Mouse (Mus musculus): ENCODE data around the gene Zfp600. TPM values are rescaled to one million over a fixed set of nuclear protein-coding genes. Genes with fewer than 3 reads are reported as not detected.
"Not testable (repeated sequence)": the region's sequence is repeated elsewhere in the genome, so short reads cannot be mapped to it uniquely, and the experiment has no call there.

Zfp600 gene
- polyA plus RNA-seq (2015; fragmentation: Nextera tagmentation; extraction: Ambion mirVana), result not detected in 2 replicates

DNA sequence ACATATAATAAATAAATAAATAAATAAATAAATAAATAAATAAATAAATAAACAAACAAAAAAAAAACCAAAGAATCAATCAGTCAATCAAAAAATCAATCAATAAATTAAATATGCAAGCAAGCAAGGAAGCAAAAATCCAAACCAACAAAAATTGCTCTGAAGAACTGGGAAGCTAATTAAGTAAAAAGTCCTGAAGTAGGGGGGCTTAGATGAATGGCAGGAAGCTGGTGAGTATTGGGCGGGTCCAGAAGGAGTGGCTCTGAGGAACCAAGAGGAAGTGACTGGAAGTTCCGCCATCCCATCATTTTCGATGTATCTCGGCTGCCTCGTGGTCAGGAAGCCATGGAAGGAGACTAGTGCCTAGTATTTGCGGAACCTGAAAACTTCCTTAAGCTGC lies at the start of gene Zfp600:
Gene Zfp600, plus strand, starts transcription at position 301 of the 400 bp plus-strand sequence.
- H3K27me3 ChIP-seq; H3K4me1 ChIP-seq (replicated peaks); H3K36me3 ChIP-seq (replicated peaks); H3K27ac ChIP-seq (replicated peaks); H3K4me3 ChIP-seq (replicated peaks); H3K4me2 ChIP-seq; H3K9ac ChIP-seq; H3K9me3 ChIP-seq (replicated peaks); ATAC-seq (ENCODE audit: insufficient read depth): not testable (repeated sequence)
- no CpG with 5 or more reads among the region's 6 CpGs for WGBS (ENCODE audit: insufficient replicate concordance)

DNA sequence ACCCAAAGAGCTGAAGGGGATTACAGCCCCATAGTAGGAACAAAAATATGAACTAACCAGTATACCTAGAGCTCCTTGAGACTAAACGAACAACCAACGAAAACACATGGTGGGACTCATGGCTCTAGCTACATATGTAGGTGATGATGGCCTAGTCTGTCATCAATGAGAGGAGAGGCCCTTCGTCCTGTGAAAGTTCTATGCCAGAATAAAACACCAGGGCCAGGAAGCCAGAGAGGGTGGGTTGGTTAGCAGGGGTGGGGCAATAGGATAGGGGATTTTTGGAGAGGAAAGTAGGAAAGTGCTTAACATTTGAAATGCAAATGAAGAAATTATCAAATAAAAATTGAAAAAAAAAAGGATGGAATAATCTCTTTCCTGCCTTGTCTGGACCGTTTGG lies 6.3 kb downstream of the Zfp600 start:
- H3K27me3 ChIP-seq; H3K9me3 ChIP-seq (replicated peaks); H3K36me3 ChIP-seq (replicated peaks); H3K27ac ChIP-seq (replicated peaks); H3K9ac ChIP-seq; H3K4me2 ChIP-seq; H3K4me3 ChIP-seq (replicated peaks); H3K4me1 ChIP-seq (replicated peaks); ATAC-seq (ENCODE audit: insufficient read depth): not testable (repeated sequence)
- 51% methylated on average over 4 of the region's 4 CpGs for WGBS (ENCODE audit: insufficient replicate concordance)

DNA sequence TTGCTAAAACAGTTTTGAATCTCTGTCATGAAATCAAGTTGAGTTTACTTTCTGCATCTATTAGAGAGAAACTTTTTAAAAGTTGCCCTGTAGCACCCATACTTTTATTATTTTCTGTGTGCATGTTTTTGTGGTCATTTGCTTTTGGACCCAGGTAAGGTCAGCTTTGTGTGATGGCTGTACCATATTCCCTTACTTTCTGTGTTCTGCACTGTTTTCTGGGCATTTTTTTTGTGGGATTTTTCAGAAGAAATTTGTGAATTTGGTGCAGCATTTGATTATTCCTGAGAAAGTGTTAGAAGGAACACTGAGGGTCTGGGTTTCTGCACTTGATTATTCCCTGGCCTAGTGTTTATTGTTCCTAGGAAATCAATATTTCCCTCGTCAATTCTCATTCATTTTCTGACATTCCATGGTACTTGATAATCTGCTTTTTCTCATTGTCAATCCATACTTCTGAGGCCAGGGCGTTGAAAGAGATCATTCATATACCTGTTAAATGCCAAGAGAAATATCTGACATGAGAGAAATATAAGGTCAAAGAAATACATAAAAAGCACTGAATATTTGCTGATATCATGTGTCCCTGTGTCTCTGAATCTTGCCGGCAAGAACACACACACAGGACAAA lies 10.7 kb downstream of the Zfp600 start:
- not testable (repeated sequence) for H3K4me2 ChIP-seq; H3K36me3 ChIP-seq (replicated peaks); H3K9ac ChIP-seq; ATAC-seq (ENCODE audit: insufficient read depth); H3K9me3 ChIP-seq (replicated peaks); H3K4me3 ChIP-seq (replicated peaks); H3K4me1 ChIP-seq (replicated peaks); H3K27ac ChIP-seq (replicated peaks); H3K27me3 ChIP-seq
- WGBS (ENCODE audit: insufficient replicate concordance), result 49% methylated on average over 3 of the region's 3 CpGs

DNA sequence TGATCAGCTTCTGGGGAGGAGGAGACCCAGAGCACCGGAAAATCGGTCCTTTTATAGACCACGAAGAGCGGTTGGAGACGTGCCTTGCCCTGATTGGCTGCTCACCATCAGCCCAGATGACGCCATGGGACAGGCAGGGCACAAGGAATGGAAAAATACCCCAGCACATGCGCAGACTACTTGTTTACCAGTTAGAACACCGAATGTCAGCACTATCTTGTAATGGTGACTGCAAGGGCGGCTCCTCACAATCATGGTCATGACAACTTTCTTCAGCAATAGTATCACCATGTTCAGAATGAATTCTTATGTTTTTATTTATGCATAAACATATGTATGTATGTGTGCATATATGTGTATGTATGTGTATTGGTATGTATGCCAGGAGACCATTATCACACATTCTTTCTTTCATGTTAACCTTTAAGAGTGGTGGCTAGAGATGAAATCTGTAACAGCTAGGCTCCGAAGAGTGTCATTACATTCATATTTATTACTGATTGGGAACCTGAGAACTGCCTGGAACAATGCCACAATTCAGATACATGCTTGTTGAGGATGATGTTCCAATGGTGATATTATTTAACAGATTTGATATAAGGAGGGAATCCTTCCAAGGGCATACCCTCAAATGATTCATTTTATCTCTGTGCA lies 11.4 kb downstream of the Zfp600 start:
- H3K36me3 ChIP-seq (replicated peaks); H3K9me3 ChIP-seq (replicated peaks); H3K9ac ChIP-seq; H3K4me1 ChIP-seq (replicated peaks); H3K4me2 ChIP-seq; H3K4me3 ChIP-seq (replicated peaks); H3K27me3 ChIP-seq; H3K27ac ChIP-seq (replicated peaks): not testable (repeated sequence)
- peak; percentile 36 for ATAC-seq (ENCODE audit: insufficient read depth)
- WGBS (ENCODE audit: insufficient replicate concordance), result 64% methylated on average over 10 of the region's 10 CpGs

DNA sequence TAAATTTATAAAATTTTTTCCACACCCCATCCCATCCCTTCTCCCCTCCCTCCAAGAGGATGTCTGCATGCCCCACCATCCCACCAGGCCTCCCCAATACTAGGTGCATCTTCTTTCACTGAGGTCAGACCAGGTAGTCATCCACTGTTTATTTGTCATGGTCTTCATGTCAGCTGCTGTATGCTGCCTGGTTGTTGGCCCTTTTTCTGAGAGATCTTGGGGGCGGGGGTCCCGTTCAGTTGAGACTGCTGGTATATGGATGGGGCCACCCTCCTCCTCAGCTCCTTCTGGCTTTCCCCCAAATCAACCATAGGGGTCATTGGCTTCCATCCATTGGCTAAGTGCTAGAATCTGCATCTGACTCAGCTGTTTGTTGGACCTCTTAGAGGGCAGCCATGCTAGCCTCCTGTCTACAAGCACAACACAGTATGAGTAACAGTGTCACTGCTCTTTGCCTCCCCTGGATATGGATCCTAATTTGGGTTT lies 12.1 kb downstream of the Zfp600 start:
- ATAC-seq (ENCODE audit: insufficient read depth), result peak; percentile 66

DNA sequence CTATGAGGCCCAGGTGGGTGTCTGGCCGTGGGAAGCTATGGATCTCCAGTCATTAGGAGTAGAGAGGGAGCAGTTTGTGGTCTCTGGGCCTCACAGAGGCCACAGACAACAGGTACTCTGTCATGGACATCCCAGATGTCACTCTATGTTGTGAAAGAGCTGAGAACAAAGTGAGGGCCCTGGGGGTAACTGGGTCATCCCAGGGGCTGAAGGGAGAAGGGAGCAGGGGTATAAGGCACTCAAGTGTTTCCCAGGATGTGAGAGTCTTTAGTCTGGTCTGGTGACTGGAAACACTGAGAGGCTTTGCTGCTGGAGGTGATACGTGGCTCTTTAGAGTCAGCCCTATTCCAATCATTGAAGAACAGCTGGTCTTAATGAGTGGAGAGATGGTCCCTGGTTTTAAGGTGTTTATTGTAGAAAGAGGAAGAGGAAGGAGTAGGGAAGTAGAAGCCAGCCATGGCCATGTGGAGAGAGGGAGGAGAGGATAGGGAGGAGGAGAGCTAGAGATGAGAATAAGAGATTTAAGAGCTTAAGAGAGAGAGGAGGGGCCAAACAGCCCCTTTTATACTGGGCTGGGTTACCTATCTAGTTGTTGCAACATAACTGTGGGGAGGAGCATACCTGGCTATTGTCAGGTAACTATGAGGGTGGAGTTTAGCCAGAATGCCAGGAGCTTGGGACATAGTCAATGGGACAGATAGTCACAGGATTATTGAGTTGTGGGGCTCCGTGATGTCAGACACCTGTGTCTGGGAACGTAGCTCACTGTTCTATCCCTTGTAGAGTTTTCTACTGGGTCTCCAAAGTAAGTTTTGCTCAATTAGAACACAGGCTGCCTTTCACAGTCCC lies 17.0 kb downstream of the Zfp600 start:
- H3K27ac ChIP-seq (replicated peaks), result not testable (repeated sequence)
- WGBS (ENCODE audit: insufficient replicate concordance), result 42% methylated on average over 4 of the region's 4 CpGs

More for the DNA sequence above, 12.1 kb downstream of the Zfp600 start:
- not testable (repeated sequence) for H3K27me3 ChIP-seq; H3K4me1 ChIP-seq (replicated peaks); H3K36me3 ChIP-seq (replicated peaks); H3K4me2 ChIP-seq; H3K9ac ChIP-seq; H3K9me3 ChIP-seq (replicated peaks); H3K4me3 ChIP-seq (replicated peaks); H3K27ac ChIP-seq (replicated peaks)
- WGBS (ENCODE audit: insufficient replicate concordance), result no CpG with 5 or more reads among the region's 2 CpGs

DNA sequence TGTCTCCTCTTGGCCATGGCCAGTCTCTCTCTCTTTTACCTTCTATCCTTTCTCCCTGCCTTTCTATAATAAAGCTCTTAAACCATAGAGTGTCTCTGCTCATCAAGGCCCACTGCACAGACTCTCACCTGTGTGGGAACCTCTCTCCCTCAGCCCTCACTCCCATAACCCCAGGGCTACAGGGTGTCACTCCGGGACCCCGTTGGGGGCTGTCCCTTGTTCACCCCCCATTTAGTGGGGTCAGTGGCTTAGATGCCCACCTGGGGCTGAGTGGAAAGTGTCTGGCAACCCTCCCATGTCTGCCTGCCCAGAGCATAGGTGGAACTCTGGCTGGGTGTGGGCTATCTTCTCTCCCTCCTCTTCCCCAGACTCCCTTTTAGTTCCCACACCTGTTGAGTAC lies 47.7 kb downstream of the Zfp600 start:
- H3K27ac ChIP-seq (replicated peaks); H3K4me1 ChIP-seq (replicated peaks); H3K9ac ChIP-seq; ATAC-seq (ENCODE audit: insufficient read depth); H3K36me3 ChIP-seq (replicated peaks); H3K4me2 ChIP-seq; H3K27me3 ChIP-seq; H3K9me3 ChIP-seq (replicated peaks); H3K4me3 ChIP-seq (replicated peaks): not testable (repeated sequence)
- 65% methylated on average over 2 of the region's 2 CpGs for WGBS (ENCODE audit: insufficient replicate concordance)

More for the DNA sequence above, 17.0 kb downstream of the Zfp600 start:
- H3K4me3 ChIP-seq (replicated peaks); H3K4me1 ChIP-seq (replicated peaks); H3K9me3 ChIP-seq (replicated peaks); H3K9ac ChIP-seq; H3K36me3 ChIP-seq (replicated peaks); H3K27me3 ChIP-seq; H3K4me2 ChIP-seq: not testable (repeated sequence)
- peak; percentile 57 for ATAC-seq (ENCODE audit: insufficient read depth)

DNA sequence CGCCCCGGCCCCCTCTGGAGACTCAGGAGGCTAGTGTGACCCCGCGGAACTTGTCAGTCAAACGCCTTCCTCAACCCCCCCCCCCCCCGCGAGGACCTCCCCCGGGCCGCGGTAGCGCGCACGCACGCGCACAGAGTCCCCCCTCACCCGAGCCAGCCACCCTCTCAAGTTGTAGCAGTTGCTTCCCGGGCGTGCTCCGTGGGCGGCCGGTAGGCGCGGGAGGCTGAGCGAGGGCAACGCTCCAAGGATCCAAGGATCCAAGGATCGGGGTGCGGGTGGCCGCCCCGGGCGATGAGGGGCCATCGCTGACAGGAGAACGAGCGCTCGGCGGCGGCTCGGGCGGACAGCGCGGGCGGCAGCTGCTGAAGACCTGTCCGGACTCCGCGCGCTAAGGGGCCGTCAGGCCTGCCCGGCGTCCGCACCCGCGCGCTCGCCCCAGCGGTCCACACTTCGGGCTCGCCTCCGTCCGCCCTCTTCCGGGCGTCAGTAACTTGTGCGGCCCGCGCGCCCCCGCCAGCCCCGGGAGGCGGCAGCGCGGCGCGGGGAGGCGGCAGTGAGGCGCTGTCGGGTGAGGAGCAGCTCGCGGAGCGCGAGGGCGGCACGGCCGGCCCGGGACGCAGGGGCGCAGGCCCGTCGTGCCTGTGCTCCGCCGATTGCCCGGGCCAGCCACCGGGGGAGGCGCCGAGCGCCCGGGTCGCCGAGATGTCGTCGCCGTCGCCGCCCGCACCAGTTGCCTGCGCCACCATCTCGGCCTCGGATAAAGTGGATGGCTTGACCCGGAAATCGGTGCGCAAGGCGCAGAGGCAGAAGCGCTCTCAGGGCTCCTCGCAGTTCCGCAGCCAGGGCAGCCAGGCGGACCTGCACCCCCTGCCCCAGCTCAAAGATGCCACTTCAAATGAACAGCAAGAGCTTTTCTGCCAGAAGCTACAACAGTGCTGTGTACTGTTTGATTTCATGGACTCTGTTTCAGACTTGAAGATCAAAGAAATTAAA lies 82.9 kb downstream of the Zfp600 start:
- ATAC-seq (ENCODE audit: insufficient read depth), result peak; percentile 73
- not testable (repeated sequence) for H3K4me2 ChIP-seq; H3K9me3 ChIP-seq (replicated peaks); H3K9ac ChIP-seq; H3K27me3 ChIP-seq; H3K4me3 ChIP-seq (replicated peaks); H3K4me1 ChIP-seq (replicated peaks); H3K36me3 ChIP-seq (replicated peaks); H3K27ac ChIP-seq (replicated peaks)
- 3% methylated on average over 29 of the region's 113 CpGs for WGBS (ENCODE audit: insufficient replicate concordance)

DNA sequence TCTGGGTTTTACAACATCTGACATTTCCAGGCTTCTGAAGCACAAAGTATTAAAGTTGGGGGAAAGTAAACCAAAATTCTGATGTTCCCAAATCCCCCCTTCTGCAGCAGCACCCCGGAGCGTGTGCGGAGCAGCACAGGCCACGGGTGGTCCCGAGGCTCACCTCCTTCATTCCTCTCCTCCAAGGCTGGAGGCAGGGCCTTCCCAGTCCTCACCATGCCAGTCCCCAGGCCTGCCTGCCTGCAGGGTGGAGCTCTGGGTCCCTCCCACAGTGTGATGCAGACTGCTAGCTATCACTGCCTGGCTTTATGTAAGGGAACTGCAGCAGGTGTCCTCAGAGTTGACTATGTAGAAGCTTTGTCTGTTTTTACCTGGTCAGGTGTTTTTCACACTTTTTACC lies 85.5 kb downstream of the Zfp600 start:
- not testable (repeated sequence) for H3K4me3 ChIP-seq (replicated peaks); H3K4me1 ChIP-seq (replicated peaks); H3K27ac ChIP-seq (replicated peaks); H3K9me3 ChIP-seq (replicated peaks); H3K9ac ChIP-seq; H3K4me2 ChIP-seq; H3K27me3 ChIP-seq; H3K36me3 ChIP-seq (replicated peaks); ATAC-seq (ENCODE audit: insufficient read depth)
- WGBS (ENCODE audit: insufficient replicate concordance), result 57% methylated on average over 5 of the region's 5 CpGs

All from liver, embryonic 15.5 days (tissue).